Mouse (Mus musculus) C2C12 (cell line): ENCODE data around the gene Mvd.

Experiments used
- CTCF ChIP-seq: IDR thresholded peaks from one replicate; pipeline ENCODE4 v1.5.1; 2011; ENCODE audit not compliant: control insufficient read depth, insufficient read depth, insufficient read length
- MYOD1 ChIP-seq: IDR thresholded peaks from one replicate; pipeline ENCODE4 v1.6.1; 2011; ENCODE audit warnings: low read depth; ENCODE audit not compliant: control insufficient read depth, insufficient read length
- USF1 ChIP-seq: IDR thresholded peaks from one replicate; pipeline ENCODE4 v1.6.1; 2011; ENCODE audit warnings: low read depth, mild to moderate bottlenecking, control low read depth, moderate library complexity

GRCm38 (mm10) chr8:122470691-122471090, 27.5 kb upstream of the Mvd start:
- TF ChIP-seq CTCF, result no peak
- no peak for TF ChIP-seq USF1
- TF ChIP-seq MYOD1, result no peak
